Mouse (Mus musculus): ENCODE data around the gene Dclk1. TPM values are rescaled to one million over a fixed set of nuclear protein-coding genes. Genes with fewer than 3 reads are reported as not detected.
"Not testable (repeated sequence)": the region's sequence is repeated elsewhere in the genome, so short reads cannot be mapped to it uniquely, and the experiment has no call there.

The Dclk1 gene
- 1 to 10 TPM; 2.6 to 5.7 TPM for total RNA-seq (2021)
- long read RNA-seq, experiment 1 = 0 reads
- long read RNA-seq, experiment 2 = 0 reads

GRCm38 (mm10) chr3:55241730-55242421 lies at the start of gene Dclk1:
Dclk1 (plus strand) TSS chr3:55242364.
- peak; percentile 21 to 31 for DNase-seq
- intact Hi-C loops (cut with DNase I) = no loop called here

DNA sequence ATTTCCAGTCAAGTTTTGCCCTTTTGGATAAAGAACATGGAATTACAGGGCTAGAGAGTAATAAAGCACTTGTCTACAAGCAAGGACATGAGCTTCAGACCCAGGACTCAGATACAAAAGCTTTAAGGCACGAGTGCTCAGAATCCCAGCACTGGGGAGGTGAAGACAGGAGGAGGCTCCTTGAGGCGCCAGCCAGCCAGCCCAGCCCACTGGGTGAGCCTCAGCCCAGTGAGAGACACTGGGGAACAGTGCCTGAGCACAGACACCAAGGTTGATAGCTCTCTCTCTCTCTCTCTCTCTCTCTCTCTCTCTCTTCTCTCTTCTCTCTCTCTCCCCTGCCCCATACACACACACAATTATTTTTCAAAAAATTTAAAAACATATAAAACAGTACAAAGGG lies 48.8 kb upstream of the Dclk1 start:
- intact Hi-C loops (cut with DNase I) = no loop called here

DNA sequence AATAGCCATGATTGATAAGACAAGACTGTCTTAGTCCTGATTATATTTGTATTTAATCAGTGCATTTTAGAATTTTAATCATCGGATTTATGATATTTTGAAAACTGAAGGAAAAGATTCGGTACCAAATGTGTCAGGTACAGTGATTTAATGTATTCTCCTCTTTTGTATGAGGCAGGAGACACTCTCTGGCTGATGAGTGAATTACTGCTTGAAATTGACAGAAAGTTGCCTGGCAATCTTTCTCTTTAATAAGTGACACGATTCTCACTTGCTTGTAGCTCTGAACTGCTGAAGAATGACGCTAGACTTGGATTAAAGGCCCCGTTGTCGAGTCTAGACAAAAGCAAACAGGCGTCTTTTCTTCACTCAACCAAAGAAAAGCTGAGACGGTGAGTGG lies 47.4 kb upstream of the Dclk1 start:
- intact Hi-C loops (cut with DNase I) = no loop called here
- no peak for DNase-seq

More for the DNA sequence above, 48.8 kb upstream of the Dclk1 start:
- no peak for DNase-seq

- no peak for DNase-seq
- intact Hi-C loops (cut with DNase I) = no loop called here
Observed at GRCm38 (mm10) chr3:55195581-55196327, 46.4 kb upstream of the Dclk1 start.

DNA sequence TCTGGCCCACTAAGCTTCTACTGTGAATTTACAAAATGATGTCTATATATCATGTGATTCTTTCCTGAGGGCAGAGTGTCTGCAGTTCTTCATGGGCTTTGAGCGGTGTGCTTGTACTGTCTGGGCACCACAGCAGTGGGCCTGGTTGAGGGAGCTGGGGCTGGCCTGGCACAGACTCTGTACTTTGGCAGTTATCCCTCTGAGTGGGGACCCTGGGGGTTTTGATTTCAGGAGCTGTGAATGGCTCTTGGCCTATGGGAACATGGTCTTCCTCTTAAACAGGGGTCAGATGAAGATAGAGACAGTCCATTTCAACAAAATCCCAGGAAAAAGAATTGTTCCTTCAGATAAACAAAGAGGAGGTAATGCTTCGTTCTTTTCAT lies 45.8 kb upstream of the Dclk1 start:
- DNase-seq = no peak
- intact Hi-C loops (cut with DNase I) = no loop called here

- intact Hi-C loops (cut with DNase I); DNase-seq: not testable (repeated sequence)
Observed at GRCm38 (mm10) chr3:55203621-55204020, 38.5 kb upstream of the Dclk1 start.

DNA sequence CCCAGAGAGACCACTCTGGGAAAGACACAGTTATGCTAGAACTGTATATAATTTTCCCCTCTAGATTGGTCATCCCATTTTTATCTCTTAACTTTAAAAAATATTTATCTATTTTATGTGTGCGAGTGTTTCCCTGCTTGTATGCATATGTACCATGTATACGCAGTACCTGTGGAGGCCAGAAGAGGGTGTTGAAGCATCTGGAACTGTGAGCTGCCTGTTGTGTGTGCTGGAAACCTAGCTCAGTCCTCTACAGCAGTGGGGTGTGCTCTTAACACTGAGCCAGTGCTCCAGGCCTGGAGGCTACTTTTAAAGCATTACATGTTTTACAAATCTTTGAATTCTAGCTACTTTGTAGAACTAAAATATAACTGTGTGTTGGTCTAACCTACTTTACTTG lies 35.8 kb upstream of the Dclk1 start:
- no peak for DNase-seq
- intact Hi-C loops (cut with DNase I) = no loop called here

DNA sequence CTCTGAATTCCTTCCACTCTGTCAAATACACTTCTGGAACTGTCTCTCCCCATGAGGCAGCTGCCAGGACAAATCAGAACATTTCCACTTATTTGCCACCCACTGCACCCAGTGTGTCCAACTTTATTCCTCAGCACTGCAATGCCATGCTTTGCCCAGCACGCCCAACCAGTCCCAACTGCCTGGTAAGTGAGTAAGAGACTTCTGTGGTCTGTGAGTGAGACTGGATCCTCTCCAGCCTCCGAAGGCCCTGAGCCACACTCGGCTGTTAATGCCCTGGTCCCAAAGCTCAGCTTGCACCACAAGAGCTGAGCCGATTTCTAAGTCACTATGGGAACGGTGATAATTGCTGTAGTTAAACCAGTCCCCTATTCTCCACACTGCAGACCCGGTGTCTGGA lies 34.5 kb upstream of the Dclk1 start:
- intact Hi-C loops (cut with DNase I) = no loop called here
- no peak for DNase-seq

- intact Hi-C loops (cut with DNase I) = no loop called here
Observed at GRCm38 (mm10) chr3:55212254-55212653, 29.9 kb upstream of the Dclk1 start.

DNA sequence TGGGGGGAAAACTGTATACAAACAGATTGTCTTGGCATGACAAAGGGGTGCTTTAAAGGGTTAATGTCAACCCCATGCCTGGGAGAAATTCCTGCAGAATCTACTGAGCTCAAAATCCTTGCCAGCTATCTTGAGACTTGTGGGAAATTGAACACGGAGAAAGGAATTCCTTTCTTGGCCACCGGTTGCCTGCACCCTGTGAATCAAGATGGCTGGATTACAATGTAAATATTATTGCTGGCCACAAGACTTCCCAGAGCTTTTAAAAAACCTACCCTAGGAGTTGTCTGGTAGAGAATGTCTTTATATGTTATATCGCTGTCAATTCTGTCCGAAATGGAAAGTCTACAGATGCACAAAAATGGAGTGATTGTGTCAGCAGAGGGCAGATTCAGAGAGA lies 28.4 kb upstream of the Dclk1 start:
- intact Hi-C loops (cut with DNase I) = no loop called here
- no peak for DNase-seq

More at GRCm38 (mm10) chr3:55212254-55212653, 29.9 kb upstream of the Dclk1 start:
- DNase-seq = no peak

GRCm38 (mm10) chr3:55214413-55214812 lies 27.8 kb upstream of the Dclk1 start:
- DNase-seq = no peak
- intact Hi-C loops (cut with DNase I) = no loop called here

GRCm38 (mm10) chr3:55222502-55222901 lies 19.7 kb upstream of the Dclk1 start:
- DNase-seq = no peak
- intact Hi-C loops (cut with DNase I) = no loop called here

DNA sequence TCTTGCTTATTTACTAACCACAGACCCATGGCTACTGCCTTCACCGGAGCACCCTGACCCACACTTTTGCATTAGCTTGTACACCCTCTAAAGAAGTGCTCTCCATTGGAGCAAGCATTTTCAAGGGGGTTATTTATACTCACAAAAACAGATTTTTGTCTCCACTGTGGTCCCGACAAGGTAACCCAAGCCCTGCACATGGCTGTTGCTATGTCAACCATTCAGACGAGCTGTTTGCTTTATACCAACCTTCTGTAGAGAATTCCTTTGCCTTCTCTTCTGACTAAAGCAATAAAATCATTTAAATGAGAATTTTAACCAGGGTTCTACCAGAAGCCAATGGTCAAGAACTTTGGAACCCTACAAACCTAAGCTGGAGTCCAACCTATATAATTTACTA lies 18.3 kb upstream of the Dclk1 start:
- intact Hi-C loops (cut with DNase I) = no loop called here
- no peak for DNase-seq

DNA sequence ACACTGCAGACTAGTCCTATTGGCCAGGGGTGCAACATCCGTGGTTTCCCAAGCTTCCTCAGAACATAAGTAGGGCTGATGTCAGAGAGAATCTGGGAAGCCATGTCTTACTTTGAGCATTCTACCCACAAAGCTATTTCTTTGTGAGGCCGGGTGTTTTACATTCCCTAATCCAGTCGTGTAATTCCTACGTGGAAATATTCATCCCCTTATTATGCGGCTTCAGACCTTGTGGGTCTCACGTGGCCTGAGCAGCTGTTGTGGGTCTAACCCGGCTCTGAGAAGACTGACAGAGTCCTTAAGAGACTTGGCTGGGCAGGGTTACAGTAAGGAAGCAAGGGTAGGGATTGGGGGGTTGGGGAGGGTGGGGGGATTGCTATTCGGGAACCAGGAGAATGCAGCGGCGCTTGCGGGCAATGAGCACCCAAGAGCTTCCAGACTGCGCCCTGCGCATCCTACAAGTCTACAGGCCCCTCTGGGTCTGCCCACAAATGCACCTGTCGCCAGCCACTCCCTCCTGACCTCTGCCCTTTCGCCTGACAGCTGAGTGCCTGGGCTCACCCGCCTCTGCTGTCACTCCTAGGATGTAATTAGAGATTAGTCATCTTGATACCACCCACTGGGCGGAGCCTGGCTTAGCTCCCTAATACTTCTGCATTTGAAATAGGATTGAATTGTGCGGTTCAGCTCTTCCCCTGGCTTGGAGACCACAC lies 15.5 kb upstream of the Dclk1 start:
- intact Hi-C loops (cut with DNase I) = no loop called here
- DNase-seq = peak in 1 of 2 experiments; percentile 25

GRCm38 (mm10) chr3:55227214-55227581 lies 15.0 kb upstream of the Dclk1 start:
- intact Hi-C loops (cut with DNase I) = no loop called here
- DNase-seq = no peak

GRCm38 (mm10) chr3:55242422-55243055 lies 375 bp downstream of the Dclk1 start:
- DNase-seq = peak; percentile 71 to 85
- intact Hi-C loops (cut with DNase I) = no loop called here

- intact Hi-C loops (cut with DNase I) = no loop called here
- DNase-seq = no peak
Observed at GRCm38 (mm10) chr3:55243056-55243471, 900 bp downstream of the Dclk1 start.

GRCm38 (mm10) chr3:55244087-55244486 lies 1.9 kb downstream of the Dclk1 start:
- no peak for DNase-seq
- intact Hi-C loops (cut with DNase I) = no loop called here

DNA sequence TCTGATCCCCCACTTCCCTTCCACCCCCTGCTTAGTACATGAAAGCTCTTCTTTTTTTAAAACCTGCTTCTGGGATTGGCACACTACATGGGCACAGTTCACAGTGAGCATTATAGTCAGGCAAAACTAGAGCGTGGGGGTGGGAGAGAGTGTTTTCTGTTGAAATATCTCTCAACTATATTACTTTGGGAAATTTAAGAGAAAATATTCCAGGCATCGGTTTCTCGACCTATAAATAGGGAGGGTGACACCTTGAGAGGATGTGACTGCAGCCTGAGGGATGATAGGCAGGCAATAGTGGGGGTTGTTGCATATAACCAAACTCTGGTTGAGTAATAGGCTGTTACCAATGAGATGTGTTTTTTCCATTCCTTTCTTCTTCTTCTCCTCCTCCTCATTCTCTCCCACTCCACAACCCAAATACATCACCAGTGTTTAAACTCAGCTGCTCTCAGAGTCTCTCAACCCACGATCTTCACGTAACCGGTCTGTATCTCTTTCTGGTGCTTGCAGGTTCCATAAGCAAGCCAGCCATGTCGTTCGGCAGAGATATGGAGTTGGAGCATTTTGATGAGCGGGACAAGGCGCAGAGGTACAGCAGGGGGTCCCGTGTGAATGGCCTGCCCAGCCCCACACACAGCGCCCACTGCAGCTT lies 4.6 kb downstream of the Dclk1 start:
- intact Hi-C loops (cut with DNase I) = no loop called here
- DNase-seq = no peak

- intact Hi-C loops (cut with DNase I) = no loop called here
Observed at GRCm38 (mm10) chr3:55248048-55248447, 5.9 kb downstream of the Dclk1 start.

More at GRCm38 (mm10) chr3:55248048-55248447, 5.9 kb downstream of the Dclk1 start:
- no peak for DNase-seq
